14 mouse cellular contexts compared by ENCODE assay signal in the genomic region with DNA sequence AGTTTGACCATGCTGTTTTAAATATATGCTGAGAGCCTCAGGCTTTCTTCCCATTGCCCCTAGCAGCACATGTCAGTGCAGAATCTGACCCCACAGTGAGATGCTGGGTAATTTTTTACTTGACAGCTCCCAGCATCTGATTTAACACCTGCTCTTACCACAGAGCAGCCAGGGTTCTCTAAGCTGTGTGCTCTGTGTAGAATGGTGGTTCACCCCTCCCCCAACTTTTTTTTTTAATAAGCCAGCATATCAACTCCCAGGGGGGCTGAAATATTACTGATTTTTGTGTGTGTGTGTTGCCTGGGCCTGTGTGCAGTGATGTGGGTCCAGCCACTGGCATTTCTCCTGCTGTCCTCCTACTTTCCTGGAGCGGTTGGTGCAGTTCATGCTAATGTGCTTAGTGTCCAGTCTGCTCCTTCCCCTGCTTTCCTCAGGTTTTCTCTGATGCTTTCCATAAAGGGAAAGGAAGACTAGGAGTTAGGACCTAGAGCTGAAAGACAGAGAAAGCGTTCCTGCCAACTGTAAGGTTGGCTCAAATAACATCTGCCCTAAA.
DNase-seq lines count a peak whose midpoint lies in the region; ATAC-seq and TF ChIP-seq lines count a peak whose summit lies in the region.
"Had no signal": no experiment of that assay in that cellular context is flagged by ENCODE, and none has a peak within 500 bp of the region (broad histone marks: within the 10 kb centered on the region; RNA-seq: fewer than 3 reads in every experiment).

No protein-coding gene starts in this region.

- peak; percentile 14 for DNase-seq in hindbrain, embryonic 11.5 days (ENCODE audit: low spot score)
- DNase-seq in hindbrain, embryonic 10.5 days (ENCODE audit: low spot score), result no peak
- DNase-seq in 3T3-L1 (ENCODE audit: low read depth, low spot score), result peak; percentile 18
- DNase-seq in thymus, postnatal 36 days, result no peak
- DNase-seq in lung, adult 2 months, result no peak
- DNase-seq in urinary bladder, postnatal 25 days (ENCODE audit: low spot score), result no peak
- DNase-seq: adrenal gland, postnatal 36 days; cerebellum, adult 8-10 months had no signal

- H3K4me3 ChIP-seq in hindbrain, embryonic 11.5 days (ENCODE audit: low read depth, low read length), result no peak overlapping the region
- no peak overlapping the region for H3K4me3 ChIP-seq in hindbrain, embryonic 10.5 days
- no peak overlapping the region for H3K4me3 ChIP-seq in forebrain, embryonic 15.5 days
- no peak overlapping the region for H3K4me3 ChIP-seq in midbrain, embryonic 15.5 days
- no peak overlapping the region for H3K4me3 ChIP-seq in lung, adult 2 months (replicated peaks; ENCODE audit: extremely low read depth, low read depth, low read length)
- H3K4me3 ChIP-seq: embryonic facial prominence, embryonic 13.5 days had no signal

- WGBS in hindbrain, embryonic 11.5 days, result 74% methylated on average over 2 of the region's 2 CpGs
- WGBS in hindbrain, embryonic 10.5 days, result 80% methylated on average over 2 of the region's 2 CpGs
- WGBS in forebrain, embryonic 15.5 days, result 62% methylated on average over 2 of the region's 2 CpGs
- 63% methylated on average over 2 of the region's 2 CpGs for WGBS in midbrain, embryonic 15.5 days
- 63% methylated on average over 2 of the region's 2 CpGs for WGBS in lung, adult 2 months

- no peaks in the 10 kb centered on the region for H3K4me1 ChIP-seq in hindbrain, embryonic 11.5 days (replicated peaks; ENCODE audit: control insufficient read depth, insufficient read depth, low read length)
- peaks cover 15% of the 10 kb centered on the region for H3K4me1 ChIP-seq in hindbrain, embryonic 10.5 days (replicated peaks)
- H3K4me1 ChIP-seq in forebrain, embryonic 15.5 days, result peaks cover 30% of the 10 kb centered on the region
- H3K4me1 ChIP-seq in midbrain, embryonic 15.5 days, result peaks cover 23% of the 10 kb centered on the region
- peaks cover 10% of the 10 kb centered on the region for H3K4me1 ChIP-seq in lung, adult 2 months (ENCODE audit: control insufficient read depth, insufficient read depth, low read length)

- no peak overlapping the region for H3K4me2 ChIP-seq in hindbrain, embryonic 11.5 days (replicated peaks; ENCODE audit: low read depth, low read length)
- H3K4me2 ChIP-seq in forebrain, embryonic 15.5 days (replicated peaks), result no peak overlapping the region
- no peak overlapping the region for H3K4me2 ChIP-seq in midbrain, embryonic 15.5 days
- H3K4me2 ChIP-seq: embryonic facial prominence, embryonic 13.5 days; heart, embryonic 11.5 days; liver, embryonic 11.5 days had no signal

- no peak overlapping the region for H3K9ac ChIP-seq in hindbrain, embryonic 11.5 days (ENCODE audit: low read depth, low read length)
- H3K9ac ChIP-seq in forebrain, embryonic 15.5 days (replicated peaks), result no peak overlapping the region
- no peak overlapping the region for H3K9ac ChIP-seq in midbrain, embryonic 15.5 days
- H3K9ac ChIP-seq: embryonic facial prominence, embryonic 13.5 days had no signal

- H3K27me3 ChIP-seq in hindbrain, embryonic 11.5 days (ENCODE audit: control insufficient read depth, insufficient read depth, low read length), result no peaks in the 10 kb centered on the region
- no peaks in the 10 kb centered on the region for H3K27me3 ChIP-seq in hindbrain, embryonic 10.5 days (ENCODE audit: insufficient read depth, poor library complexity, severe bottlenecking)
- no peaks in the 10 kb centered on the region for H3K27me3 ChIP-seq in forebrain, embryonic 15.5 days
- H3K27me3 ChIP-seq in midbrain, embryonic 15.5 days (replicated peaks), result no peaks in the 10 kb centered on the region
- H3K27me3 ChIP-seq: embryonic facial prominence, embryonic 13.5 days had no signal

- peak; percentile 56; the same call in 1 of the 2 replicates for ATAC-seq in hindbrain, embryonic 11.5 days (ENCODE audit: low FRiP score)
- peak; percentile 63; the same call in 1 of the 2 replicates for ATAC-seq in forebrain, embryonic 15.5 days (replicated peaks)
- peak; percentile 71 for ATAC-seq in midbrain, embryonic 15.5 days (replicated peaks)
- ATAC-seq: intestine, embryonic 16.5 days had no signal

- TF ChIP-seq CTCF in lung, adult 2 months (IDR thresholded peaks at IDR 0.05; ENCODE audit: insufficient read depth, low read length), result no peak

- H3K27ac ChIP-seq in hindbrain, embryonic 11.5 days (ENCODE audit: low read depth, low read length), result peak overlapping the region; percentile 49
- H3K27ac ChIP-seq in hindbrain, embryonic 10.5 days, result no peak overlapping the region
- H3K27ac ChIP-seq in forebrain, embryonic 15.5 days (replicated peaks), result peak overlapping the region; percentile 27; the same call in 1 of the 2 replicates
- peak overlapping the region; percentile 54 for H3K27ac ChIP-seq in midbrain, embryonic 15.5 days
- H3K27ac ChIP-seq: embryonic facial prominence, embryonic 13.5 days had no signal

- no peak for TF ChIP-seq POLR2A in lung, adult 2 months (IDR thresholded peaks at IDR 0.05; ENCODE audit: borderline replicate concordance, extremely low read depth, low read depth, low read length)

- no peaks in the 10 kb centered on the region for H3K36me3 ChIP-seq in hindbrain, embryonic 11.5 days (ENCODE audit: control insufficient read depth, insufficient read depth, low read length)
- no peaks in the 10 kb centered on the region for H3K36me3 ChIP-seq in hindbrain, embryonic 10.5 days
- no peaks in the 10 kb centered on the region for H3K36me3 ChIP-seq in forebrain, embryonic 15.5 days
- no peaks in the 10 kb centered on the region for H3K36me3 ChIP-seq in midbrain, embryonic 15.5 days (replicated peaks)
- H3K36me3 ChIP-seq: embryonic facial prominence, embryonic 13.5 days had no signal

- H3K9me3 ChIP-seq in hindbrain, embryonic 11.5 days (ENCODE audit: control insufficient read depth, low read length), result no peaks in the 10 kb centered on the region
- no peaks in the 10 kb centered on the region for H3K9me3 ChIP-seq in hindbrain, embryonic 10.5 days
- no peaks in the 10 kb centered on the region for H3K9me3 ChIP-seq in forebrain, embryonic 15.5 days
- no peaks in the 10 kb centered on the region for H3K9me3 ChIP-seq in midbrain, embryonic 15.5 days
- H3K9me3 ChIP-seq: embryonic facial prominence, embryonic 13.5 days had no signal

Comparison
In these comparisons a context has a peak if more than half of its experiments do, and no peak if none do; other contexts are left out.
1. DNase-seq: peak in hindbrain, embryonic 11.5 days (single experiment) and 3T3-L1 (single experiment); none in hindbrain, embryonic 10.5 days (single experiment), thymus, postnatal 36 days (0 of 2), lung, adult 2 months (single experiment) and urinary bladder, postnatal 25 days (single experiment).
2. Peak in every context shown above with its lines, with median percentiles within 50 percentile points of each other: ATAC-seq.